Comparison of ENCODE assay signal across 17 mouse cellular contexts in the genomic region with DNA sequence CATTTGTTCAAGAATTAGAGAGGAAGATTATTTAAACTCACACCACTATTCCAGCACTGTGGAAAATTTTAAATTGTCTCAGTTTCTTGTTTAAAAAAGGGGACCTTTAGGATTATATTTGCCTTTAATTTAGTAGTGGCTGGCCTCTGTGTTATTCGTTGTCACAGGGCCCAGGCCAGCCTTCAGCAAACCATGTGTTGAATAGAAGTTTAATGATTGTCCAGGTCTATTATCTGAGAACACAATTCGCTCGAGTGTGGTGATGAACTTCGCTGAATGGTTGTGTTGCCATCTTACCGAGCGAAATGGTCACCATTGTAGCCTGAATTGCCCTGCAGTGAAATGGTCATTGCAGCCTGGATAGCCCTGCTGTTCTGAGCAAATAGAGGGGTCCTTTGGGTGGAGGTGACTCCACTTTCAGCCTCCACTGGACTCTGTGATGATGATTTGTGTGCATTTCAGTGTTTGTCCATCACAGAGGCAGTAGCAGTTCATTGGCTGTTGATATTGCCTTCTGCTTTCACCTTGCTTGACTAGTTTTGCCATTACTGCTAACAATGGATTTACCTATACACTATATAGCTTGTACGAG.
"Had no signal": no experiment of that assay in that cellular context is flagged by ENCODE, and none has a peak within 500 bp of the region (broad histone marks: within the 10 kb centered on the region; RNA-seq: fewer than 3 reads in every experiment).

No protein-coding gene starts in this region.

- DNase-seq: lung, adult 2 months; lung, postnatal 14 days; lung, postnatal 36 days; right cerebral cortex, postnatal 14 days; thymus, adult 2 months; thymus, postnatal 25 days; thymus, postnatal 4 days had no signal

- H3K4me1 ChIP-seq: lung, embryonic 15.5 days; megakaryocyte, embryonic 14.5 days; midbrain, embryonic 15.5 days; neural tube, embryonic 12.5 days; stomach, embryonic 15.5 days had no signal

- H3K36me3 ChIP-seq: lung, embryonic 15.5 days; midbrain, embryonic 13.5 days; midbrain, embryonic 15.5 days; neural tube, embryonic 12.5 days; stomach, embryonic 15.5 days had no signal

- H3K27me3 ChIP-seq: lung, embryonic 15.5 days; megakaryocyte, embryonic 14.5 days; midbrain, embryonic 13.5 days; midbrain, embryonic 15.5 days; neural tube, embryonic 12.5 days; stomach, embryonic 15.5 days had no signal

- H3K4me3 ChIP-seq: lung, embryonic 15.5 days; megakaryocyte, embryonic 14.5 days; midbrain, embryonic 13.5 days; midbrain, embryonic 15.5 days; neural tube, embryonic 12.5 days; stomach, embryonic 15.5 days had no signal

- H3K9me3 ChIP-seq: lung, embryonic 15.5 days; midbrain, embryonic 13.5 days; midbrain, embryonic 15.5 days; neural tube, embryonic 12.5 days; stomach, embryonic 15.5 days had no signal

- H3K27ac ChIP-seq: lung, embryonic 15.5 days; macrophage; midbrain, embryonic 13.5 days; midbrain, embryonic 15.5 days; neural tube, embryonic 12.5 days; stomach, embryonic 15.5 days; stomach, postnatal 0 days had no signal

- H3K9ac ChIP-seq: lung, embryonic 15.5 days; midbrain, embryonic 13.5 days; midbrain, embryonic 15.5 days; neural tube, embryonic 12.5 days; stomach, embryonic 15.5 days had no signal

- ATAC-seq: lung, postnatal 0 days; midbrain, embryonic 13.5 days; midbrain, embryonic 15.5 days had no signal

- H3K4me2 ChIP-seq: lung, embryonic 15.5 days; midbrain, embryonic 11.5 days; midbrain, embryonic 13.5 days; midbrain, embryonic 15.5 days; neural tube, embryonic 12.5 days; stomach, embryonic 15.5 days had no signal
